Mouse (Mus musculus) mature B cell (primary cell): ENCODE measurements around the gene Ltb.

Source experiments
- in situ Hi-C: fragments of 300-500 bp; cut with MboI; formaldehyde crosslinking; loops from 2 replicates; pipeline ENCODE4 v1.14.3; 2019

Gene Ltb

GRCm38 (mm10) chr17:35165451-35166155, 28.6 kb upstream of the Ltb start:
- in situ Hi-C loops, result loop anchor here (5.0 kb wide), 1 partner anchor 67 kb away; the partner anchor contains the start of gene Atp6v1g2

GRCm38 (mm10) chr17:35166352-35167035, 27.7 kb upstream of the Ltb start:
- in situ Hi-C loops, result loop anchor here (5.0 kb wide), 1 partner anchor 66 kb away; the partner anchor contains the start of gene Atp6v1g2

- in situ Hi-C loops, result loop anchor here (5.0 kb wide), 1 partner anchor 65 kb away; the partner anchor contains the start of gene Atp6v1g2
These were observed 26.4 kb upstream of the Ltb start for GRCm38 (mm10) chr17:35167794-35168193.

- in situ Hi-C loops, result loop anchor here (5.0 kb wide), 1 partner anchor 64 kb away; the partner anchor contains the start of gene Atp6v1g2
These were observed 25.6 kb upstream of the Ltb start for GRCm38 (mm10) chr17:35168541-35169207.

GRCm38 (mm10) chr17:35172445-35173234, 21.6 kb upstream of the Ltb start:
- in situ Hi-C loops, result no loop called here

GRCm38 (mm10) chr17:35173329-35173728, 20.9 kb upstream of the Ltb start:
- in situ Hi-C loops, result no loop called here

GRCm38 (mm10) chr17:35174201-35174977, 19.9 kb upstream of the Ltb start:
- in situ Hi-C loops, result no loop called here

- in situ Hi-C loops, result no loop called here
These were observed 18.9 kb upstream of the Ltb start for GRCm38 (mm10) chr17:35175382-35175781.

GRCm38 (mm10) chr17:35175968-35176367, 18.3 kb upstream of the Ltb start, which contains the start of gene Aif1:
Gene Aif1, minus strand, starts transcription at chr17:35176068.
- in situ Hi-C loops, result no loop called here

GRCm38 (mm10) chr17:35178528-35178927, 15.7 kb upstream of the Ltb start:
- in situ Hi-C loops, result no loop called here

- in situ Hi-C loops, result no loop called here
These were observed 14.1 kb upstream of the Ltb start for GRCm38 (mm10) chr17:35180093-35180492.

- in situ Hi-C loops, result no loop called here
These were observed 8.3 kb upstream of the Ltb start for GRCm38 (mm10) chr17:35185639-35186611.

GRCm38 (mm10) chr17:35186681-35187080, 7.6 kb upstream of the Ltb start:
- in situ Hi-C loops, result no loop called here

GRCm38 (mm10) chr17:35187345-35187744, 6.9 kb upstream of the Ltb start:
- in situ Hi-C loops, result no loop called here

GRCm38 (mm10) chr17:35187959-35188610, 6.2 kb upstream of the Ltb start, which contains the start of gene Lst1:
Gene Lst1, minus strand, starts transcription at chr17:35188439.
- in situ Hi-C loops, result no loop called here

- in situ Hi-C loops, result no loop called here
These were observed 5.1 kb upstream of the Ltb start for GRCm38 (mm10) chr17:35189186-35189585.

- in situ Hi-C loops, result no loop called here
These were observed 4.1 kb upstream of the Ltb start for GRCm38 (mm10) chr17:35190096-35190495.

- in situ Hi-C loops, result no loop called here
These were observed 2.5 kb upstream of the Ltb start for GRCm38 (mm10) chr17:35191723-35192122.

GRCm38 (mm10) chr17:35192924-35193323, 1.3 kb upstream of the Ltb start:
- in situ Hi-C loops, result no loop called here
